Mouse (Mus musculus): ENCODE measurements around the gene Utrn.
A peak's percentile ranks its signal among the peaks of the same experiment; 100 is the strongest.

DNA sequence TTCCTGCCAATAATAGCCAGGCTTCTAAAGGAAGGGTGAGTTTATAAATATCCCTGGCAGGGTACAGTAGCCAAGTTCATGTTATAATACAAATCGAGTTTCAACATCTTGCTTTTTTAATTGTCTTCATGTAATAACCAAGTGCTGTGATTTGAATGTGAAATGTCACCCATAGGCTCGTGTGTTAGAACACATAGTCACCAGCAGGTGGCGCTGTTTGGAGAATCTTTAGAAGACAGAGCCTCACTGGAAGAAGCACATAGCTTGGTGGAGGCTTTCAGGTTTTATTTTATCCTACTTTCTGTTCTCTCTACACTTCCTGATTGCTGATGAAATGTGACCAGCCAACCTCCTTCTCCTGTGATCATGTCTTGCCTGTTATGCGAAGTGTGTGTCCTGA lies 207.1 kb downstream of the Utrn start:
- peak; percentile 27; the same call in 1 of the 2 replicates for TF ChIP-seq CTCF (IDR thresholded peaks at IDR 0.05; ENCODE audit: borderline replicate concordance, extremely low read depth, insufficient read depth, insufficient read length)
- no peak for TF ChIP-seq POLR2A (IDR thresholded peaks at IDR 0.05; ENCODE audit: borderline replicate concordance, extremely low read depth, insufficient read depth, insufficient read length, poor library complexity, severe bottlenecking)
